Comparison of ENCODE assay signal across 8 mouse cellular contexts in the genomic region with DNA sequence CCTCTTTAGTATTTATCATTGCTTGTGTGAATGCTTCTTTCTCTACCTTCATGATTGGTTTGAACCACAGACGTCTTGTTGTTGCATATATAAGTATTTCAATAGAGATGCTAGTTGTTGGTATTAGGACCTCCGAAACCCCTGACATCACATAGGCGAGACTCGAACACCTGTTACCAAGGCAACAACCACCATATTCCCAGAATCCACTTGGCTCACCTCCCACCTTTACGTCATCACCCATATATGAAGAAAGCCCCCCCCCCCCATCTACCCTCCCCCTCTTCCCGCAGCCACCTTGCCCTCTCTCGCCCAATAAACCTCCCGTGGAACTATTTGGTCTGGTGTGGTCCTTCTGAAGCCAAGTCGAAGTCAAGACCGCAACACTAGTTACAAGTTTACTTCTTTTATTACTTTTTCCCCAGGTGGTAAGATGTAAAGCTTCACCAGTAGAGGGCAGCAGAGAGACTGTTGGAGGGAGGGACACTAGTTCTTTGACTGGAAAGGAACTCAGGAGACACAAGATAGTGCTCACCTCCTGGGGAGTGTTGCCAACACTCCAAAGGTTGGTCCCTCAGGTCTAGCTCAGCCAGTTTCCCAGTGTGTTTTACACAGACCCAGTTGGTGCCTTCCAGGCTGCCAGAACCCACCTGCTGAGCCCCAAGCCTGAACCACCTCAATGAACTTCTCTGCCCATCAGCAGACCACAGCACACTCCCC. TPM values are rescaled to one million over a fixed set of nuclear protein-coding genes. Genes with fewer than 3 reads are reported as not detected.
DNase-seq lines count a peak whose midpoint lies in the region; ATAC-seq lines count a peak whose summit lies in the region.

No protein-coding gene starts in this region.

- no peak overlapping the region for H3K27ac ChIP-seq in heart, embryonic 16.5 days (ENCODE audit: low read length)
- no peak overlapping the region for H3K27ac ChIP-seq in limb, embryonic 12.5 days

- no peak overlapping the region for H3K4me2 ChIP-seq in heart, embryonic 16.5 days (ENCODE audit: low read depth, low read length)
- H3K4me2 ChIP-seq in limb, embryonic 12.5 days: no peak overlapping the region

- H3K27me3 ChIP-seq in heart, embryonic 16.5 days (ENCODE audit: control insufficient read depth, insufficient read depth, low read length): no peaks in the 10 kb centered on the region
- no peaks in the 10 kb centered on the region for H3K27me3 ChIP-seq in limb, embryonic 12.5 days

- no peaks in the 10 kb centered on the region for H3K4me1 ChIP-seq in heart, embryonic 16.5 days (ENCODE audit: control insufficient read depth, insufficient read depth, low read length)
- 0 out of 2 replicates have a peak, but pooled peaks cover 5% of the 10 kb centered on the region for H3K4me1 ChIP-seq in limb, embryonic 12.5 days (replicated peaks)

- peak; percentile 41; the same call in 1 of the 2 replicates for ATAC-seq in heart, embryonic 16.5 days (replicated peaks; ENCODE audit: extremely low read depth, insufficient read depth, low FRiP score)
- ATAC-seq in limb, embryonic 12.5 days (ENCODE audit: insufficient number of reproducible peaks, insufficient read depth, low FRiP score, low TSS enrichment, low read depth): peak; percentile 59; the same call in 1 of the 2 replicates

- no peak overlapping the region for H3K4me3 ChIP-seq in heart, embryonic 16.5 days (ENCODE audit: low read length)
- H3K4me3 ChIP-seq in limb, embryonic 12.5 days (replicated peaks): no peak overlapping the region

- no peaks in the 10 kb centered on the region for H3K9me3 ChIP-seq in heart, embryonic 16.5 days (replicated peaks; ENCODE audit: control insufficient read depth, low read length)
- H3K9me3 ChIP-seq in limb, embryonic 12.5 days: no peaks in the 10 kb centered on the region

- peak; percentile 28 to 40 for DNase-seq in cerebellum, adult 18-20 months
- DNase-seq in cerebellum, adult 11 months: no peak
- peak; percentile 83 for DNase-seq in 3T3-L1 (ENCODE audit: low read depth, low spot score)
- DNase-seq in adrenal gland, postnatal 36 days: peak; percentile 19 to 71
- peak; percentile 54 for DNase-seq in retina, adult 2 months (ENCODE audit: low read depth, low spot score)
- no peak for DNase-seq in right cerebral cortex, postnatal 4 days

- H3K9ac ChIP-seq in heart, embryonic 16.5 days (ENCODE audit: low read length): no peak overlapping the region
- H3K9ac ChIP-seq in limb, embryonic 12.5 days (replicated peaks): no peak overlapping the region

- no peaks in the 10 kb centered on the region for H3K36me3 ChIP-seq in heart, embryonic 16.5 days (ENCODE audit: control insufficient read depth, insufficient read depth)
- no peaks in the 10 kb centered on the region for H3K36me3 ChIP-seq in limb, embryonic 12.5 days

- WGBS in heart, embryonic 16.5 days: 61% methylated on average over 10 of the region's 10 CpGs
- 61% methylated on average over 10 of the region's 10 CpGs for whole genome bisulfite sequencing in limb, embryonic 12.5 days

RNA-seq across cellular contexts. Expression of gene Nabp1, which starts 19.3 kb away (rescaled TPM):
- 10 to 100 TPM; 32.4 to 33.9 TPM for total RNA-seq in adrenal gland, postnatal 36 days (2021)
- 28.0 and 29.1 TPM in 2 replicates for polyA plus RNA-seq in heart, embryonic 16.5 days (2015; fragmentation: Nextera tagmentation; extraction: Ambion mirVana)
- polyA plus RNA-seq in limb, embryonic 12.5 days (2016; fragmentation: Nextera tagmentation; extraction: Ambion mirVana): 5.1 and 6.0 TPM in 2 replicates

Comparison
In these comparisons a context has a peak if more than half of its experiments do, and no peak if none do; other contexts are left out.
1. DNase-seq: peak in cerebellum, adult 18-20 months (2 of 2), 3T3-L1 (single experiment), adrenal gland, postnatal 36 days (2 of 2) and retina, adult 2 months (single experiment); none in cerebellum, adult 11 months (single experiment) and right cerebral cortex, postnatal 4 days (single experiment).